Mouse (Mus musculus): ENCODE data around the gene Gm20388.

DNA sequence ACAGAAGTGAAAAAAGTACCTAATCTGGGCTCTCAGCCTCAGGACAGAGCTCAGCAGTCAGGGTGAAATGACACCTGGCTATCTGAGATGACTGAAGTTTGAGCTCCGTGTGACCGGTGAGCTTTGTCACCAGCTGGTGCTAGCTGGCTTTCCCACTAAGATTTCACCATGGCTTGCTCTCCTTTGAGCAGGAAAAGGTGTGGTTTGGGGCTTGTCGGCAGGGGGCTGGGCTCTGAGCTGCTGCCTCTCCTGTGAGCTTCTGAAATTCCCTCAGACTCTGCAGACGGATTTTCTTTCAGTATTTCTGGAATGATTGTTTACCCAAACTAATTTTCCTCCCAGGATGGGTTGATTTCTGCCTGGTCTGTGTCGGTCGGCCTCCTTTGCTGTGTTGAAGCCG lies 4395.9 kb downstream of the Gm20388 start:
- TF ChIP-seq CHD2 (IDR thresholded peaks at IDR 0.05; ENCODE audit: low read depth, low read length), result no peak
- no peak for TF ChIP-seq MAFK (IDR thresholded peaks at IDR 0.05; ENCODE audit: insufficient read depth, low read depth, low read length)
- TF ChIP-seq HCFC1 (IDR thresholded peaks at IDR 0.05; ENCODE audit: borderline replicate concordance, insufficient read depth, low read length), result no peak
- TF ChIP-seq ZC3H11A (IDR thresholded peaks at IDR 0.05; ENCODE audit: borderline replicate concordance, low read depth, low read length), result no peak
- TF ChIP-seq ZNF384 (IDR thresholded peaks at IDR 0.05; ENCODE audit: low read depth, low read length), result no peak
